Mouse (Mus musculus) liver, embryonic 16.5 days (tissue): ENCODE measurements at regions not wholly inside any gene's neighbourhood (a gene's known extent, or its start where the extent isn't known, plus 50 kb on each side); places are given as distances from the start of the nearest gene placed in this dataset.

Source experiments
- ATAC-seq: fragments of 200-750 bp; cut with Nextera tagmentation; 2 replicates; pipeline ENCODE4 v1.8.0; 2017; ENCODE audit warnings: low read depth, mild to moderate bottlenecking, moderate number of reproducible peaks, moderate library complexity
- H3K27ac ChIP-seq: fragments of 300-500 bp; sonication (generic); 2 replicates; pipeline ENCODE4 v1.5.1; 2014; ENCODE audit warnings: mild to moderate bottlenecking, low read length
- H3K27me3 ChIP-seq: fragments of 300-500 bp; sonication (generic); 2 replicates; pipeline ENCODE4 v1.6.1; 2014; ENCODE audit warnings: low read depth, low read length, mixed read lengths; ENCODE audit not compliant: control insufficient read depth, insufficient read depth
- H3K36me3 ChIP-seq: fragments of 300-500 bp; sonication (generic); 2 replicates; pipeline ENCODE4 v1.6.1; 2014; ENCODE audit warnings: mild to moderate bottlenecking; ENCODE audit not compliant: control insufficient read depth, insufficient read depth
- H3K4me1 ChIP-seq: fragments of 300-500 bp; sonication (generic); 2 replicates; pipeline ENCODE4 v1.6.1; 2014; ENCODE audit warnings: low read depth, low read length, mixed read lengths; ENCODE audit not compliant: control insufficient read depth
- H3K4me2 ChIP-seq: fragments of 300-500 bp; sonication (generic); 2 replicates; pipeline ENCODE4 v1.6.1; 2014; ENCODE audit warnings: low read depth, low read length, mixed read lengths
- H3K4me3 ChIP-seq: fragments of 300-500 bp; sonication (generic); 2 replicates; pipeline ENCODE4 v1.5.1; 2014; ENCODE audit warnings: low read depth, mild to moderate bottlenecking, low read length
- H3K9ac ChIP-seq: fragments of 300-500 bp; sonication (generic); 2 replicates; pipeline ENCODE4 v1.6.1; 2014; ENCODE audit warnings: low read depth, low read length
- H3K9me3 ChIP-seq: fragments of 300-500 bp; sonication (generic); replicated peaks from 2 replicates; pipeline ENCODE4 v1.6.1; 2016; ENCODE audit warnings: low read length; ENCODE audit not compliant: control insufficient read depth
- WGBS: fragments of 180-500 bp; shearing (Covaris S2); extraction: QIAGEN DNeasy Blood & Tissue Kit; methylation state at CpG from one replicate; pipeline ENCODE4 v1.1.7; 2014; ENCODE audit not compliant: insufficient replicate concordance; 5-methylcytosine and 5-hydroxymethylcytosine counted together

- H3K27me3 ChIP-seq, result no peaks in the 10 kb centered on the region
- H3K4me2 ChIP-seq, result no peak overlapping the region
- H3K27ac ChIP-seq, result no peak overlapping the region
- H3K9me3 ChIP-seq, result no peaks in the 10 kb centered on the region
- no peak for ATAC-seq
- 78% methylated on average over 4 of the region's 4 CpGs for WGBS
- H3K36me3 ChIP-seq, result no peaks in the 10 kb centered on the region
- no peak overlapping the region for H3K9ac ChIP-seq
- no peaks in the 10 kb centered on the region for H3K4me1 ChIP-seq
- H3K4me3 ChIP-seq, result no peak overlapping the region
Measured at GRCm38 (mm10) chr3:147802546-147802945, 950.4 kb downstream of the Ttll7 start.

GRCm38 (mm10) chr3:147796524-147796923 lies 944.4 kb downstream of the Ttll7 start:
- WGBS, result 67% methylated on average over 8 of the region's 8 CpGs
- no peaks in the 10 kb centered on the region for H3K4me1 ChIP-seq
- no peak overlapping the region for H3K27ac ChIP-seq
- no peaks in the 10 kb centered on the region for H3K36me3 ChIP-seq
- no peaks in the 10 kb centered on the region for H3K9me3 ChIP-seq
- H3K9ac ChIP-seq, result no peak overlapping the region
- H3K27me3 ChIP-seq, result no peaks in the 10 kb centered on the region
- H3K4me3 ChIP-seq, result no peak overlapping the region
- no peak overlapping the region for H3K4me2 ChIP-seq
- ATAC-seq, result no peak

- no peak overlapping the region for H3K9ac ChIP-seq
- no peaks in the 10 kb centered on the region for H3K9me3 ChIP-seq
- no peak overlapping the region for H3K4me2 ChIP-seq
- H3K36me3 ChIP-seq, result no peaks in the 10 kb centered on the region
- no peaks in the 10 kb centered on the region for H3K27me3 ChIP-seq
- no peak overlapping the region for H3K27ac ChIP-seq
- ATAC-seq, result no peak
- no peaks in the 10 kb centered on the region for H3K4me1 ChIP-seq
- no peak overlapping the region for H3K4me3 ChIP-seq
Measured at GRCm38 (mm10) chr3:147795116-147795515, 942.9 kb downstream of the Ttll7 start.

- Histone ChIP-seq H3K4me2 (no peak overlapping the region), H3K9me3 (no peaks in the 10 kb centered on the region), H3K27me3 (no peaks in the 10 kb centered on the region), H3K27ac (no peak overlapping the region), H3K36me3 (no peaks in the 10 kb centered on the region), H3K9ac (no peak overlapping the region), H3K4me1 (no peaks in the 10 kb centered on the region), H3K4me3 (no peak overlapping the region)
- WGBS, result 49% methylated on average over 2 of the region's 2 CpGs
- ATAC-seq, result no peak
Measured at GRCm38 (mm10) chr3:147786555-147786954, 934.4 kb downstream of the Ttll7 start.

- Histone ChIP-seq H3K4me1 (no peaks in the 10 kb centered on the region), H3K27me3 (no peaks in the 10 kb centered on the region), H3K27ac (no peak overlapping the region), H3K9ac (no peak overlapping the region), H3K36me3 (no peaks in the 10 kb centered on the region), H3K4me2 (no peak overlapping the region), H3K9me3 (no peaks in the 10 kb centered on the region), H3K4me3 (no peak overlapping the region)
- 47% methylated on average over 1 of the region's 1 CpGs for WGBS
- no peak for ATAC-seq
Measured at GRCm38 (mm10) chr3:147750842-147751191, 898.6 kb downstream of the Ttll7 start.

- Histone ChIP-seq H3K27me3 (no peaks in the 10 kb centered on the region), H3K4me3 (no peak overlapping the region), H3K4me2 (no peak overlapping the region), H3K4me1 (no peaks in the 10 kb centered on the region), H3K27ac (no peak overlapping the region), H3K36me3 (no peaks in the 10 kb centered on the region), H3K9me3 (no peaks in the 10 kb centered on the region), H3K9ac (no peak overlapping the region)
- ATAC-seq, result no peak
- 64% methylated on average over 12 of the region's 12 CpGs for WGBS
Measured at GRCm38 (mm10) chr3:147749939-147750841, 898.0 kb downstream of the Ttll7 start.

GRCm38 (mm10) chr3:147749442-147749841 lies 897.3 kb downstream of the Ttll7 start:
- Histone ChIP-seq H3K36me3 (no peaks in the 10 kb centered on the region), H3K4me3 (no peak overlapping the region), H3K27ac (no peak overlapping the region), H3K27me3 (no peaks in the 10 kb centered on the region), H3K9ac (no peak overlapping the region), H3K9me3 (no peaks in the 10 kb centered on the region), H3K4me1 (no peaks in the 10 kb centered on the region), H3K4me2 (no peak overlapping the region)
- WGBS, result 70% methylated on average over 5 of the region's 5 CpGs
- ATAC-seq, result no peak

GRCm38 (mm10) chr3:147736673-147737439 lies 884.7 kb downstream of the Ttll7 start:
- WGBS, result 62% methylated on average over 6 of the region's 6 CpGs

GRCm38 (mm10) chr3:147716391-147716790 lies 864.2 kb downstream of the Ttll7 start:
- no peak for ATAC-seq
- WGBS, result 50% methylated on average over 4 of the region's 4 CpGs

More at GRCm38 (mm10) chr3:147736673-147737439, 884.7 kb downstream of the Ttll7 start:
- Histone ChIP-seq H3K4me2 (no peak overlapping the region), H3K9ac (no peak overlapping the region), H3K27me3 (no peaks in the 10 kb centered on the region), H3K4me3 (no peak overlapping the region), H3K36me3 (no peaks in the 10 kb centered on the region), H3K4me1 (no peaks in the 10 kb centered on the region), H3K9me3 (no peaks in the 10 kb centered on the region), H3K27ac (no peak overlapping the region)
- ATAC-seq, result no peak

More at GRCm38 (mm10) chr3:147716391-147716790, 864.2 kb downstream of the Ttll7 start:
- H3K4me3 ChIP-seq, result no peak overlapping the region
- no peaks in the 10 kb centered on the region for H3K9me3 ChIP-seq
- H3K27ac ChIP-seq, result no peak overlapping the region
- H3K27me3 ChIP-seq, result no peaks in the 10 kb centered on the region
- no peak overlapping the region for H3K4me2 ChIP-seq
- no peaks in the 10 kb centered on the region for H3K36me3 ChIP-seq
- no peaks in the 10 kb centered on the region for H3K4me1 ChIP-seq
- no peak overlapping the region for H3K9ac ChIP-seq
